Mouse (Mus musculus) liver, embryonic 13.5 days (tissue): ENCODE results near the gene Unc5cl. TPM values are rescaled to one million over a fixed set of nuclear protein-coding genes. Genes with fewer than 3 reads are reported as not detected.

Experiments used
- ATAC-seq: fragments of 200-750 bp; cut with Nextera tagmentation; 2 replicates; pipeline ENCODE4 v1.8.0; 2017; ENCODE audit warnings: low read depth, mild to moderate bottlenecking, moderate number of reproducible peaks, moderate library complexity
- DNase-seq: peaks from one replicate; pipeline ENCODE4 v3.0.0; 2022
- H3K27ac ChIP-seq: fragments of 300-500 bp; sonication (generic); 2 replicates; pipeline ENCODE4 v1.5.1; 2015; ENCODE audit warnings: moderate library complexity, mild to moderate bottlenecking, inconsistent platforms
- H3K27me3 ChIP-seq: fragments of 300-500 bp; sonication (generic); 2 replicates; pipeline ENCODE4 v1.6.1; 2015; ENCODE audit warnings: mild to moderate bottlenecking, inconsistent platforms
- H3K36me3 ChIP-seq: fragments of 300-500 bp; sonication (generic); 2 replicates; pipeline ENCODE4 v1.6.1; 2015; ENCODE audit warnings: mild to moderate bottlenecking, inconsistent platforms
- H3K4me1 ChIP-seq: fragments of 300-500 bp; sonication (generic); replicated peaks from 2 replicates; pipeline ENCODE4 v1.6.1; 2015; ENCODE audit warnings: inconsistent platforms
- H3K4me2 ChIP-seq: fragments of 300-500 bp; sonication (generic); 2 replicates; pipeline ENCODE4 v1.6.1; 2015; ENCODE audit warnings: inconsistent platforms, mild to moderate bottlenecking, moderate library complexity
- H3K4me3 ChIP-seq: fragments of 300-500 bp; sonication (generic); replicated peaks from 2 replicates; pipeline ENCODE4 v1.5.1; 2015; ENCODE audit warnings: mild to moderate bottlenecking, inconsistent platforms
- H3K9ac ChIP-seq: fragments of 300-500 bp; sonication (generic); 2 replicates; pipeline ENCODE4 v1.6.1; 2015; ENCODE audit warnings: mild to moderate bottlenecking, inconsistent platforms
- H3K9me3 ChIP-seq: fragments of 300-500 bp; sonication (generic); replicated peaks from 2 replicates; pipeline ENCODE4 v1.6.1; 2016; ENCODE audit warnings: inconsistent platforms
- WGBS: fragments of 180-500 bp; shearing (Covaris S2); methylation state at CpG from one replicate; pipeline ENCODE4 v1.1.7; 2015; ENCODE audit not compliant: insufficient replicate concordance; 5-methylcytosine and 5-hydroxymethylcytosine counted together
- polyA plus RNA-seq: library from polyadenylated mRNA; unstranded; fragments of >200 nt; fragmentation: Nextera tagmentation; extraction: Ambion mirVana; gene quantifications from 2 replicates; pipeline ENCODE4 v1.2.1, GENCODE M21; 2015

Unc5cl gene
- polyA plus RNA-seq, 1 experiment from 2014 or later: 3.5 TPM

DNA sequence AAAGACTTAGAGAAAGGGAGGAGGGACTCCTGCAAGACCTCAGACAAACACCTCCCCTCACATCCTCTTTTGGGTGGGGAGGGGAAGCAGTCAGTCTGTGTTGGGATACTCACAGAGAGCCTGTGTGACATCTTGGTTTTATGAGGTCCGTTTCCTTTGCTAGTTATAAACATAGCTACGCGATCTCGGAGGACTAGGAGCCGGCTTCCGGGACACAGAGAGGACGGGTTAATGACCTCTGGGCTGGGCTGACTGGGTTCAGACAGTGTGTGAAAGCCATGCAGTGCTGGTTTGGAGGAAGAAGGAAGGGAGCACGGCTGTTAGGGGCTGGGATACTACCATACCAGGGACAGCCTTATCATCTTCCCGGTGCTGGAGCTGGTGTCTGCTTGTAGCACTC, 90.0 kb downstream of the Unc5cl start:
- DNase-seq (no peak), ATAC-seq (peak; percentile 48)
- no peaks in the 10 kb centered on the region for H3K9me3 ChIP-seq
- no peaks in the 10 kb centered on the region for H3K4me1 ChIP-seq
- 31% methylated on average over 9 of the region's 9 CpGs for WGBS
- H3K9ac ChIP-seq: no peak overlapping the region
- no peak overlapping the region for H3K4me2 ChIP-seq
- no peak overlapping the region for H3K4me3 ChIP-seq
- no peaks in the 10 kb centered on the region for H3K27me3 ChIP-seq
- H3K36me3 ChIP-seq: no peaks in the 10 kb centered on the region
- H3K27ac ChIP-seq: no peak overlapping the region

DNA sequence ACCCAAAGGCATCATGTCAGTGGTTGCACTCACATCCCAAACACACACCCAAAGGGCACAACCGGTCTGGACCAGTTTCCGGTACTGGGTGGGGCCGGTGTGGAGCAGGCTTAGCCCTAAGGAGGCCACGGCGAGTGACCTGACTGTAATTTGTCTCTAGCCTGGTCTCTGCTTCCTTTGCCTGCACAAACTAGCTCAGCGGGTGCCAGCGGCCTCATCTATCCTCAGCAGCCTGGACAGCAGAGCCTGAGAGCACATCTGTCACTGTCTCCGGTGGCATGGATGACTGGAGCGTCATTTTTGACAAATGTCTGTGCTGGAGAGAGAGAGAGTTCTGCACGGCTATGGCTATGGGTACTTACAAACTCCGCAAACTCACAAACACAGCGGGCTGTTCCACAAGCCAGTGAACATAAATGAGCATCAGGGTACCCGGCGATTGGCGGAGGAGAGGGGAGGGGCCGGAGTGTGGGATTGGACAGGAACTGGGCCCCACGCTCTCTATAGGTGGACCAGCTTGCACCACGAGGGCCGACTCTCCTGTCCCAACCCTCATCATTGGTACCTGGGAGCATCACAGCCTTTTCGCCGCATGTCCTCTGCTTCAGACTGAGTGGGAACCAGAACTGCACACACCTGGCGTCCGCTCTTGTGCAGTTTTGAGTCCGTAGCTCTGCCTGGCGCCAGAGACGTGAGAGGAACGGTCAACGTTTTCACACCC, 90.7 kb downstream of the Unc5cl start:
- Histone ChIP-seq H3K4me1 (no peaks in the 10 kb centered on the region), H3K27ac (no peak overlapping the region), H3K9ac (no peak overlapping the region), H3K27me3 (no peaks in the 10 kb centered on the region), H3K4me3 (no peak overlapping the region), H3K36me3 (no peaks in the 10 kb centered on the region), H3K4me2 (no peak overlapping the region), H3K9me3 (no peaks in the 10 kb centered on the region)
- DNase-seq (no peak), ATAC-seq (no peak)
- 67% methylated on average over 28 of the region's 28 CpGs for WGBS

DNA sequence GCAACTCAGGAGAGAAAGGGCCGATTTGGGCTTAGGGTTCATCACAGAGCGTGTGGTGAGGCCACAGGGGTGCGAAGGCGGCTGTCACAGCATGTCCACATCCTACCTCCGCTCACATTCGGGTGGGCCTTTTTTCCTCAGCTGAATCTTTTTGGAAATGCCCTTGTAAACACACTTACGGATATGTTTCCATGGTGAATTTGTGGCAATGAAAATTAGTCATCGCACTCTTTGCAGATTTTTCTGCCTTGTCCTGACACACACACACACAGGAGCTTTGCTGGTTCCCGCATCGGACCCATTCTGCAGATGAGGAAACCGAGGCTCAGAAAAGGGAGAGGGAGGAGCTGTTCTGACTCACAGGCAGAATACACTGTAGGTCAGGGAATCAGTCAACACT, 91.3 kb downstream of the Unc5cl start:
- Histone ChIP-seq H3K36me3 (no peaks in the 10 kb centered on the region), H3K27me3 (no peaks in the 10 kb centered on the region), H3K4me3 (no peak overlapping the region), H3K4me2 (no peak overlapping the region), H3K4me1 (no peaks in the 10 kb centered on the region), H3K9ac (no peak overlapping the region), H3K27ac (no peak overlapping the region), H3K9me3 (no peaks in the 10 kb centered on the region)
- DNase-seq (no peak), ATAC-seq (no peak)
- 75% methylated on average over 11 of the region's 11 CpGs for WGBS

DNA sequence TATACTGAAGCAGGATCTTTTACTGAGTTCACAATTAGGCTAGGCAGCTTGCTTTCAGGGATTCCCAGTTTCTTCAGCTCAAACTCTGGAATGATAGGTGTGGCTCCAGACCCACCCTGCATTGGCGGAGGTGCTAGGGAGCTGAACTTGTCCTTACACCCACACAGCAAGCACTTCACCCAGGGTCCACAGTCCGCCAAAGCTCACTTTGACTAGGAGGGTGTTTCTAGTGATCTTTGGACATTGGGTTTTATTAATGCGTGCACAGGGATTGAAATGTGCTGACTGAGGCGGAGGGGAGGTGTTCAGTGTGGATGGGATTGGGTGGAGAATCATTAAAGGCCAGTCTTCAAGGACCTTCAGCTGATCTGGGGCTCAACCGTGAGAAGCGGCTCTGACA, 93.0 kb downstream of the Unc5cl start:
- Histone ChIP-seq H3K4me2 (no peak overlapping the region), H3K4me1 (no peaks in the 10 kb centered on the region), H3K9me3 (no peaks in the 10 kb centered on the region), H3K9ac (no peak overlapping the region), H3K27me3 (no peaks in the 10 kb centered on the region), H3K36me3 (no peaks in the 10 kb centered on the region), H3K4me3 (no peak overlapping the region), H3K27ac (no peak overlapping the region)
- ATAC-seq: no peak
- no peak for DNase-seq
- 73% methylated on average over 6 of the region's 6 CpGs for WGBS

DNA sequence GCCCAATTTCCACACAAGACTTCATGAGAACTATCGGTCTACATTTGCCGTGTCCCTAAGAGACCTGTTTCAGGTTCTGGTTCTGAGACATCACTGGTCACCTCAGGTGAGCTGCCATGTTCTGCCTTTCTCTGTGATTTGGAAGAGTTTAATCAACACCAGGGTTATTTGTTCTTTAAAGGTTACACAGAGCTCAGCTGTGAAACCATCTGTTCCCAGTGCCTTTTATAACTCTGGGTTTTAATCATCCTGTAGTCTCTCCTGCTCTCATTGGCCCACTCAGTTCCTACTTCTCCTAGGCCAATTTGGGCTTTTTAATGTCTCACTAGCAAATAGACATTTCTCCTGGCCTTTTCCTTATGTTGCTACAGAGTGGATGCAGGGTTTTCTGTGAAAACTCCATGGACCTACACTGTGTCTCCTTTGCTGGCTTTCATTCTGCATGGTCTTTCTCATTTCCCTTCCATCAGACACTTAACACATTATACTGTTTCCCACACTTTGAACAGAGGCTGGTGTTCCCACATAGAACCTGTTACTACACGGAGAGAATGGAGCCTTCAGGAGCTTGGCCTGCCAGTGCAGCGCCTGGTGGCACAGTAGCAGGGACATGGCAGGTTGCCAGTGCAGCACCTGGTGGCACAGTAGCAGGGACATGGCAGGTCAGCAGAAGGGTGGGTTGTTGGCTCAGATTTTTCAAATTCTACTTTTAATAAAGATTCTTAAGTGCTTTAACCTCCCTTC, 97.3 kb downstream of the Unc5cl start:
- Histone ChIP-seq H3K4me3 (no peak overlapping the region), H3K9me3 (no peaks in the 10 kb centered on the region), H3K27ac (no peak overlapping the region), H3K27me3 (no peaks in the 10 kb centered on the region), H3K4me2 (no peak overlapping the region), H3K36me3 (no peaks in the 10 kb centered on the region), H3K9ac (no peak overlapping the region), H3K4me1 (no peaks in the 10 kb centered on the region)
- 71% methylated on average over 4 of the region's 4 CpGs for WGBS
- ATAC-seq (no peak), DNase-seq (no peak)

DNA sequence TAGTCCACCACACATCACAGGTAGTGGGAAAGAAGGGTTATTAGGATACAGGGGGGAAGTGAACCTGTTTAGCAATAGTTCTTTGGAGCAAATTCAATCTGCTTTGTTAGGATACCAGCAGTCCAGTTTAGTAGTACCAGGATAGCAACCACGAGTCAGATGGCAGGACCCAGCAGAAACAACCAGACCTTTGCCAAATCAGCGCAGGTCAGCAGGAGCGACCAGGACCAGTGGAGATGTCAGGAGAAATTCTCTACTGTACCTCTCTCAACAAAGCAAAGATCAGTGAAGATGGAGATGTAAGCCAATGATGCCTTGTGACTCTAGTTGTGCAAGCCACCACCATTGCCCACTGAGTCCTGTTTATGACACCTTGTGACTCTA, 97.8 kb downstream of the Unc5cl start:
- no peaks in the 10 kb centered on the region for H3K4me1 ChIP-seq
- DNase-seq (no peak), ATAC-seq (no peak)
- no peak overlapping the region for H3K9ac ChIP-seq
- H3K36me3 ChIP-seq: no peaks in the 10 kb centered on the region
- no peak overlapping the region for H3K27ac ChIP-seq
- H3K27me3 ChIP-seq: no peaks in the 10 kb centered on the region
- 63% methylated on average over 3 of the region's 3 CpGs for WGBS
- H3K4me3 ChIP-seq: no peak overlapping the region
- H3K9me3 ChIP-seq: no peaks in the 10 kb centered on the region
- no peak overlapping the region for H3K4me2 ChIP-seq

GRCm38 (mm10) chr17:48556223-48556962, 101.7 kb downstream of the Unc5cl start:
- H3K4me1 ChIP-seq: no peaks in the 10 kb centered on the region
- no peaks in the 10 kb centered on the region for H3K9me3 ChIP-seq
- H3K27me3 ChIP-seq: no peaks in the 10 kb centered on the region
- no peak overlapping the region for H3K4me3 ChIP-seq
- H3K27ac ChIP-seq: no peak overlapping the region
- H3K4me2 ChIP-seq: no peak overlapping the region
- WGBS: 26% methylated on average over 9 of the region's 9 CpGs
- no peak overlapping the region for H3K9ac ChIP-seq
- DNase-seq (no peak), ATAC-seq (no peak)
- H3K36me3 ChIP-seq: no peaks in the 10 kb centered on the region

- no peak for ATAC-seq
- 43% methylated on average over 7 of the region's 7 CpGs for WGBS
- no peaks in the 10 kb centered on the region for H3K4me1 ChIP-seq
- H3K9me3 ChIP-seq: no peaks in the 10 kb centered on the region
- no peaks in the 10 kb centered on the region for H3K36me3 ChIP-seq
- H3K4me3 ChIP-seq: no peak overlapping the region
- DNase-seq: no peak
- H3K27ac ChIP-seq: no peak overlapping the region
- H3K27me3 ChIP-seq: no peaks in the 10 kb centered on the region
- H3K9ac ChIP-seq: no peak overlapping the region
- no peak overlapping the region for H3K4me2 ChIP-seq
Observed at GRCm38 (mm10) chr17:48557823-48558715, 103.4 kb downstream of the Unc5cl start.

DNA sequence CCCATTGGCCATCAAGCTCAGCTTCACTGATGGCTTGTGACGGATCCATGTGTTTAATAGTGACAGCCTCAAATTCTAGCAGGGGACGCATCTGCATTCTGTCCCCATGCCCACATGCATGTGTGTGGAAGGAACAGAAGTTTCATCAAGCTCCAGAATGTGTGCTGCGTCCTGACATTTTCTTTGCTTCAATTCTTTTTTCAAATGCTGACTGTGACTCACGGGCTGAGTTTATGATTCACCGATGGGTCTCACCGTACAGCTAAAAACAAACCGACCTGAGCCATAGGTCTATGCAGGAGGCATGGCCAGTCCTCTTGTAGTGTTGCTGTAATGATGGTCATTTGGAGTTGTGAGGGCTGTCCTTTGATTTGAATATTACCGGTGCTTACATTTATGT, 110.2 kb downstream of the Unc5cl start:
- Histone ChIP-seq H3K27ac (no peak overlapping the region), H3K27me3 (no peaks in the 10 kb centered on the region), H3K9me3 (no peaks in the 10 kb centered on the region), H3K4me1 (no peaks in the 10 kb centered on the region), H3K36me3 (no peaks in the 10 kb centered on the region), H3K9ac (no peak overlapping the region), H3K4me2 (no peak overlapping the region), H3K4me3 (no peak overlapping the region)
- no peak for ATAC-seq
- no peak for DNase-seq
- WGBS: 79% methylated on average over 8 of the region's 8 CpGs

- ATAC-seq (no peak), DNase-seq (no peak)
- Histone ChIP-seq H3K9me3 (no peaks in the 10 kb centered on the region), H3K4me3 (no peak overlapping the region), H3K27me3 (no peaks in the 10 kb centered on the region), H3K36me3 (no peaks in the 10 kb centered on the region), H3K27ac (no peak overlapping the region), H3K4me2 (no peak overlapping the region), H3K4me1 (no peaks in the 10 kb centered on the region), H3K9ac (no peak overlapping the region)
- WGBS: 58% methylated on average over 4 of the region's 4 CpGs
Observed at GRCm38 (mm10) chr17:48569656-48570055, 115.0 kb downstream of the Unc5cl start.

GRCm38 (mm10) chr17:48581153-48581552, 126.5 kb downstream of the Unc5cl start:
- peak; percentile 72 for ATAC-seq
- 38% methylated on average over 5 of the region's 5 CpGs for WGBS
- no peak overlapping the region for H3K4me3 ChIP-seq
- no peaks in the 10 kb centered on the region for H3K36me3 ChIP-seq
- H3K27ac ChIP-seq: no peak overlapping the region
- no peak overlapping the region for H3K9ac ChIP-seq
- H3K27me3 ChIP-seq: no peaks in the 10 kb centered on the region
- H3K4me2 ChIP-seq: no peak overlapping the region
- H3K4me1 ChIP-seq: 0 out of 2 replicates have a peak, but pooled peaks cover 6% of the 10 kb centered on the region
- H3K9me3 ChIP-seq: 0 out of 2 replicates have a peak, but pooled peaks cover 7% of the 10 kb centered on the region
- DNase-seq: peak; percentile 72
